Mouse (Mus musculus) bone marrow, adult 2 months (tissue): ENCODE data around the gene Wrap53. TPM values are rescaled to one million over a fixed set of nuclear protein-coding genes. Genes with fewer than 3 reads are reported as not detected.
"Not testable (repeated sequence)": the region's sequence is repeated elsewhere in the genome, so short reads cannot be mapped to it uniquely, and the experiment has no call there.

ENCODE experiments used
- H3K27ac ChIP-seq: fragments of 200-500 bp; 2 replicates; pipeline ENCODE4 v1.5.1; 2012; ENCODE audit warnings: low read depth, mild to moderate bottlenecking, control low read depth, inconsistent platforms, low read length; ENCODE audit not compliant: control insufficient read depth, poor library complexity, insufficient read depth
- H3K4me1 ChIP-seq: fragments of 200-500 bp; 2 replicates; pipeline ENCODE4 v1.6.1; 2011; ENCODE audit warnings: low read length; ENCODE audit not compliant: control insufficient read depth, insufficient read depth
- H3K4me3 ChIP-seq: fragments of 200-500 bp; replicated peaks from 2 replicates; pipeline ENCODE3; 2011; ENCODE audit warnings: mild to moderate bottlenecking, low read depth, low read length, control low read depth; ENCODE audit not compliant: control insufficient read depth
- CTCF ChIP-seq: fragments of 200-500 bp; IDR thresholded peaks from 2 replicates; pipeline ENCODE4 v1.5.1; 2011; ENCODE audit warnings: low read length, control low read depth; ENCODE audit not compliant: control insufficient read depth, insufficient read depth
- POLR2A ChIP-seq: fragments of 200-500 bp; IDR thresholded peaks from 2 replicates; pipeline ENCODE4 v1.6.1; 2011; ENCODE audit warnings: low read depth, mild to moderate bottlenecking, control low read depth, low read length, borderline replicate concordance; ENCODE audit not compliant: control insufficient read depth
- whole genome bisulfite sequencing: fragments of 180-500 bp; shearing (Covaris S2); methylation state at CpG from one replicate; pipeline ENCODE4 v1.1.7; 2018; 5-methylcytosine and 5-hydroxymethylcytosine counted together
- polyA plus RNA-seq: library from polyadenylated mRNA; stranded (reverse); fragments of >200 nt; gene quantifications from 2 replicates; pipeline ENCODE4 v1.2.4, GENCODE M21; 2011; ENCODE audit warnings: low replicate concordance; ENCODE audit not compliant: missing spikeins, insufficient read depth, insufficient read length

Wrap53 gene
- polyA plus RNA-seq, 1 experiment: 36.2 TPM

GRCm38 (mm10) chr11:69540700-69541099 is 39.4 kb downstream of the Wrap53 start:
- WGBS: 82% methylated on average over 2 of the region's 2 CpGs

GRCm38 (mm10) chr11:69534990-69535389 is 45.1 kb downstream of the Wrap53 start:
- whole genome bisulfite sequencing: 56% methylated on average over 1 of the region's 1 CpGs
- TF ChIP-seq CTCF (no peak), POLR2A (no peak)
- Histone ChIP-seq H3K4me1 (no peaks in the 10 kb centered on the region), H3K4me3 (no peak overlapping the region), H3K27ac (no peak overlapping the region)

More at GRCm38 (mm10) chr11:69540700-69541099, 39.4 kb downstream of the Wrap53 start:
- TF ChIP-seq CTCF: no peak
- H3K4me3 ChIP-seq: no peak overlapping the region
- no peak overlapping the region for H3K27ac ChIP-seq
- H3K4me1 ChIP-seq: no peaks in the 10 kb centered on the region

- no peaks in the 10 kb centered on the region for H3K4me1 ChIP-seq
- 76% methylated on average over 7 of the region's 7 CpGs for WGBS
- no peak for TF ChIP-seq POLR2A
- no peak for TF ChIP-seq CTCF
These were observed 47.4 kb downstream of the Wrap53 start for GRCm38 (mm10) chr11:69532480-69533150.

GRCm38 (mm10) chr11:69530755-69531154 is 49.3 kb downstream of the Wrap53 start:
- not testable (repeated sequence) for H3K4me1 ChIP-seq, H3K27ac ChIP-seq, H3K4me3 ChIP-seq
- 83% methylated on average over 6 of the region's 6 CpGs for WGBS

More at GRCm38 (mm10) chr11:69532480-69533150, 47.4 kb downstream of the Wrap53 start:
- Histone ChIP-seq H3K4me3 (no peak overlapping the region), H3K27ac (no peak overlapping the region)

GRCm38 (mm10) chr11:69530281-69530680 is 49.8 kb downstream of the Wrap53 start:
- not testable (repeated sequence) for H3K4me1 ChIP-seq, H3K4me3 ChIP-seq
- 85% methylated on average over 3 of the region's 3 CpGs for WGBS

GRCm38 (mm10) chr11:69528031-69528390 is 52.0 kb downstream of the Wrap53 start:
- no peaks in the 10 kb centered on the region for H3K4me1 ChIP-seq
- no peak overlapping the region for H3K27ac ChIP-seq
- 81% methylated on average over 4 of the region's 4 CpGs for WGBS
- TF ChIP-seq POLR2A (no peak), CTCF (no peak)
- H3K4me3 ChIP-seq: no peak overlapping the region

More at GRCm38 (mm10) chr11:69530281-69530680, 49.8 kb downstream of the Wrap53 start:
- H3K27ac ChIP-seq: not testable (repeated sequence)

- TF ChIP-seq CTCF (no peak), POLR2A (no peak)
- WGBS: 17% methylated on average over 30 of the region's 30 CpGs
- Histone ChIP-seq H3K4me3 (no peak overlapping the region), H3K4me1 (no peaks in the 10 kb centered on the region), H3K27ac (no peak overlapping the region)
These were observed 52.7 kb downstream of the Wrap53 start for GRCm38 (mm10) chr11:69527098-69528030.

- WGBS: 61% methylated on average over 4 of the region's 4 CpGs
These were observed 53.4 kb downstream of the Wrap53 start for GRCm38 (mm10) chr11:69526631-69527030.

More at GRCm38 (mm10) chr11:69526631-69527030, 53.4 kb downstream of the Wrap53 start:
- TF ChIP-seq POLR2A: no peak
- TF ChIP-seq CTCF: no peak
- H3K4me3 ChIP-seq: no peak overlapping the region
- no peak overlapping the region for H3K27ac ChIP-seq
- H3K4me1 ChIP-seq: no peaks in the 10 kb centered on the region
